Mouse (Mus musculus) B cell, adult 2 months (primary cell): Measurements from ENCODE around the gene Zfyve21.

ENCODE experiments used
- DNase-seq, 2 experiments: peaks; one replicate each; pipeline ENCODE4 v3.0.0; 2022

The Zfyve21 gene

GRCm38 (mm10) chr12:111845953-111846352 lies 32.0 kb downstream of the Zfyve21 start:
- no peak for DNase-seq

GRCm38 (mm10) chr12:111846815-111847214 lies 32.8 kb downstream of the Zfyve21 start:
- DNase-seq, result no peak

GRCm38 (mm10) chr12:111848300-111848798 lies 34.4 kb downstream of the Zfyve21 start:
- no peak for DNase-seq

GRCm38 (mm10) chr12:111851235-111851634 lies 37.3 kb downstream of the Zfyve21 start:
- DNase-seq, result peak in 1 of 2 experiments; percentile 21

GRCm38 (mm10) chr12:111851745-111852144 lies 37.8 kb downstream of the Zfyve21 start:
- DNase-seq, result no peak

- DNase-seq, result no peak
Measured at GRCm38 (mm10) chr12:111853011-111853436, 39.1 kb downstream of the Zfyve21 start.

GRCm38 (mm10) chr12:111853546-111853945 lies 39.6 kb downstream of the Zfyve21 start:
- no peak for DNase-seq

- no peak for DNase-seq
Measured at GRCm38 (mm10) chr12:111855448-111855847, 41.5 kb downstream of the Zfyve21 start.

GRCm38 (mm10) chr12:111864206-111864824 lies 50.3 kb downstream of the Zfyve21 start:
- DNase-seq, result no peak

- no peak for DNase-seq
Measured at GRCm38 (mm10) chr12:111869806-111870205, 55.8 kb downstream of the Zfyve21 start.

GRCm38 (mm10) chr12:111870811-111871210 lies 56.8 kb downstream of the Zfyve21 start:
- DNase-seq, result no peak

GRCm38 (mm10) chr12:111872079-111872478 lies 58.1 kb downstream of the Zfyve21 start:
- DNase-seq, result no peak

GRCm38 (mm10) chr12:111874601-111875140 lies 60.7 kb downstream of the Zfyve21 start:
- DNase-seq, result no peak

- no peak for DNase-seq
Measured at GRCm38 (mm10) chr12:111875499-111875898, 61.5 kb downstream of the Zfyve21 start.

GRCm38 (mm10) chr12:111878213-111878612 lies 64.2 kb downstream of the Zfyve21 start:
- DNase-seq, result peak; percentile 90 to 91
